Mouse (Mus musculus) stomach, postnatal 0 days (tissue): ENCODE measurements around the gene Snd1. TPM values are rescaled to one million over a fixed set of nuclear protein-coding genes. Genes with fewer than 3 reads are reported as not detected.

Experiments used
- ATAC-seq: fragments of 200-750 bp; cut with Nextera tagmentation; 2 replicates; pipeline ENCODE4 v1.8.0; 2017; ENCODE audit not compliant: low FRiP score, low TSS enrichment
- DNase-seq: peaks from one replicate; pipeline ENCODE4 v3.0.0-alpha.2; 2016; ENCODE audit warnings: low spot score
- H3K27ac ChIP-seq: fragments of 300-500 bp; sonication (generic); replicated peaks from 2 replicates; pipeline ENCODE4 v1.5.1; 2014; ENCODE audit warnings: mild to moderate bottlenecking, control low read depth
- H3K27me3 ChIP-seq: fragments of 300-500 bp; sonication (generic); 2 replicates; pipeline ENCODE4 v1.6.1; 2014; ENCODE audit warnings: low read length; ENCODE audit not compliant: control insufficient read depth, insufficient read depth
- H3K36me3 ChIP-seq: fragments of 300-500 bp; sonication (generic); 2 replicates; pipeline ENCODE4 v1.6.1; 2014; ENCODE audit warnings: low read length, mixed read lengths; ENCODE audit not compliant: control insufficient read depth, insufficient read depth
- H3K4me1 ChIP-seq: fragments of 300-500 bp; sonication (generic); replicated peaks from 2 replicates; pipeline ENCODE4 v1.6.1; 2014; ENCODE audit warnings: antibody characterized with exemption; ENCODE audit not compliant: control insufficient read depth, insufficient read depth
- H3K4me2 ChIP-seq: fragments of 300-500 bp; sonication (generic); replicated peaks from 2 replicates; pipeline ENCODE4 v1.6.1; 2014; ENCODE audit warnings: low read depth, mild to moderate bottlenecking, control low read depth, moderate library complexity
- H3K4me3 ChIP-seq: fragments of 300-500 bp; sonication (generic); 2 replicates; pipeline ENCODE4 v1.5.1; 2014; ENCODE audit warnings: low read depth, low read length, control low read depth
- H3K9ac ChIP-seq: fragments of 300-500 bp; sonication (generic); 2 replicates; pipeline ENCODE4 v1.6.1; 2014; ENCODE audit warnings: mild to moderate bottlenecking, low read length, control low read depth, mixed read lengths
- H3K9me3 ChIP-seq: fragments of 300-500 bp; sonication (generic); 2 replicates; pipeline ENCODE4 v1.6.1; 2016; ENCODE audit warnings: low read length; ENCODE audit not compliant: control insufficient read depth
- CTCF ChIP-seq: IDR thresholded peaks from 2 replicates; pipeline ENCODE4 v1.5.1; 2016; ENCODE audit warnings: antibody characterized with exemption, low read depth, mild to moderate bottlenecking, moderate library complexity
- EP300 ChIP-seq: optimal IDR thresholded peaks from 2 replicates; pipeline ENCODE3; 2016; ENCODE audit warnings: antibody characterized with exemption
- WGBS: fragments of 180-500 bp; shearing (Covaris S2); extraction: QIAGEN DNeasy Blood & Tissue Kit; methylation state at CpG from one replicate; pipeline ENCODE4 v1.1.7; 2014; 5-methylcytosine and 5-hydroxymethylcytosine counted together
- polyA plus RNA-seq: library from polyadenylated mRNA; unstranded; fragments of >200 nt; fragmentation: Nextera tagmentation; extraction: Ambion mirVana; gene quantifications from 2 replicates; pipeline ENCODE4 v1.2.1, GENCODE M21; 2015

Gene Snd1
- polyA plus RNA-seq, 1 experiment from 2014 or later: 81.3 TPM

GRCm38 (mm10) chr6:28550255-28551004, 75.5 kb downstream of the Snd1 start:
- no peak overlapping the region for H3K4me3 ChIP-seq
- H3K36me3 ChIP-seq: peaks cover 5% of the 10 kb centered on the region; the same call in 1 of the 2 replicates
- no peaks in the 10 kb centered on the region for H3K27me3 ChIP-seq
- 69% methylated on average over 7 of the region's 7 CpGs for WGBS
- no peaks in the 10 kb centered on the region for H3K9me3 ChIP-seq
- no peak for ATAC-seq
- no peak overlapping the region for H3K9ac ChIP-seq
- TF ChIP-seq EP300 (no peak), CTCF (no peak)
- H3K4me1 ChIP-seq: no peaks in the 10 kb centered on the region
- no peak for DNase-seq
- no peak overlapping the region for H3K27ac ChIP-seq
- no peak overlapping the region for H3K4me2 ChIP-seq

GRCm38 (mm10) chr6:28554470-28554869, 79.5 kb downstream of the Snd1 start:
- TF ChIP-seq CTCF (no peak), EP300 (no peak)
- H3K9ac ChIP-seq: no peak overlapping the region
- H3K4me3 ChIP-seq: no peak overlapping the region
- WGBS: 88% methylated on average over 1 of the region's 1 CpGs
- H3K4me2 ChIP-seq: no peak overlapping the region
- no peak overlapping the region for H3K27ac ChIP-seq
- no peak for DNase-seq
- no peak for ATAC-seq
- no peaks in the 10 kb centered on the region for H3K9me3 ChIP-seq
- no peaks in the 10 kb centered on the region for H3K27me3 ChIP-seq
- H3K4me1 ChIP-seq: no peaks in the 10 kb centered on the region
- H3K36me3 ChIP-seq: no peaks in the 10 kb centered on the region; the same call in 1 of the 2 replicates

- Histone ChIP-seq H3K27ac (no peak overlapping the region), H3K4me1 (no peaks in the 10 kb centered on the region), H3K9ac (no peak overlapping the region), H3K27me3 (no peaks in the 10 kb centered on the region), H3K36me3 (no peaks in the 10 kb centered on the region; the same call in 1 of the 2 replicates), H3K9me3 (no peaks in the 10 kb centered on the region), H3K4me2 (no peak overlapping the region), H3K4me3 (no peak overlapping the region)
- DNase-seq (no peak), ATAC-seq (no peak)
- 73% methylated on average over 6 of the region's 6 CpGs for WGBS
- TF ChIP-seq CTCF (no peak), EP300 (no peak)
Measured at GRCm38 (mm10) chr6:28555002-28555401, 80.1 kb downstream of the Snd1 start.

- 86% methylated on average over 7 of the region's 7 CpGs for WGBS
- H3K4me1 ChIP-seq: no peaks in the 10 kb centered on the region
- no peaks in the 10 kb centered on the region for H3K27me3 ChIP-seq
- DNase-seq: no peak
- no peak overlapping the region for H3K4me3 ChIP-seq
- H3K9ac ChIP-seq: no peak overlapping the region
- H3K9me3 ChIP-seq: no peaks in the 10 kb centered on the region
- no peak overlapping the region for H3K27ac ChIP-seq
- TF ChIP-seq CTCF: no peak
- no peak for TF ChIP-seq EP300
- no peak for ATAC-seq
- H3K4me2 ChIP-seq: no peak overlapping the region
- no peaks in the 10 kb centered on the region; the same call in 1 of the 2 replicates for H3K36me3 ChIP-seq
Measured at GRCm38 (mm10) chr6:28555428-28555827, 80.5 kb downstream of the Snd1 start.

GRCm38 (mm10) chr6:28557728-28558127, 82.8 kb downstream of the Snd1 start:
- TF ChIP-seq CTCF (no peak), EP300 (no peak)
- ATAC-seq: no peak
- no peaks in the 10 kb centered on the region for H3K27me3 ChIP-seq
- WGBS: 87% methylated on average over 6 of the region's 6 CpGs
- DNase-seq: no peak
- H3K27ac ChIP-seq: no peak overlapping the region
- H3K4me1 ChIP-seq: no peaks in the 10 kb centered on the region
- no peak overlapping the region for H3K4me3 ChIP-seq
- no peaks in the 10 kb centered on the region; the same call in 1 of the 2 replicates for H3K36me3 ChIP-seq
- H3K9me3 ChIP-seq: no peaks in the 10 kb centered on the region
- H3K9ac ChIP-seq: no peak overlapping the region
- no peak overlapping the region for H3K4me2 ChIP-seq

- no peak for ATAC-seq
- H3K27me3 ChIP-seq: no peaks in the 10 kb centered on the region
- no peaks in the 10 kb centered on the region for H3K4me1 ChIP-seq
- no peak overlapping the region for H3K4me3 ChIP-seq
- no peaks in the 10 kb centered on the region for H3K9me3 ChIP-seq
- no peaks in the 10 kb centered on the region for H3K36me3 ChIP-seq
- 83% methylated on average over 2 of the region's 2 CpGs for WGBS
- no peak overlapping the region for H3K4me2 ChIP-seq
- no peak for TF ChIP-seq EP300
- no peak overlapping the region for H3K9ac ChIP-seq
- H3K27ac ChIP-seq: no peak overlapping the region
- no peak for DNase-seq
Measured at GRCm38 (mm10) chr6:28559419-28559818, 84.5 kb downstream of the Snd1 start.
